Mouse (Mus musculus) lung, adult 2 months (tissue): ENCODE results near the gene Pkig.

Source experiments
- CTCF ChIP-seq: fragments of 200-500 bp; IDR thresholded peaks from 2 replicates; pipeline ENCODE4 v1.5.1; 2011; ENCODE audit warnings: mild to moderate bottlenecking, low read length, control low read depth; ENCODE audit not compliant: insufficient read depth
- POLR2A ChIP-seq: fragments of 200-500 bp; IDR thresholded peaks from 2 replicates; pipeline ENCODE4 v1.6.1; 2011; ENCODE audit warnings: low read depth, mild to moderate bottlenecking, control low read depth, low read length, borderline replicate concordance; ENCODE audit errors: extremely low read depth

DNA sequence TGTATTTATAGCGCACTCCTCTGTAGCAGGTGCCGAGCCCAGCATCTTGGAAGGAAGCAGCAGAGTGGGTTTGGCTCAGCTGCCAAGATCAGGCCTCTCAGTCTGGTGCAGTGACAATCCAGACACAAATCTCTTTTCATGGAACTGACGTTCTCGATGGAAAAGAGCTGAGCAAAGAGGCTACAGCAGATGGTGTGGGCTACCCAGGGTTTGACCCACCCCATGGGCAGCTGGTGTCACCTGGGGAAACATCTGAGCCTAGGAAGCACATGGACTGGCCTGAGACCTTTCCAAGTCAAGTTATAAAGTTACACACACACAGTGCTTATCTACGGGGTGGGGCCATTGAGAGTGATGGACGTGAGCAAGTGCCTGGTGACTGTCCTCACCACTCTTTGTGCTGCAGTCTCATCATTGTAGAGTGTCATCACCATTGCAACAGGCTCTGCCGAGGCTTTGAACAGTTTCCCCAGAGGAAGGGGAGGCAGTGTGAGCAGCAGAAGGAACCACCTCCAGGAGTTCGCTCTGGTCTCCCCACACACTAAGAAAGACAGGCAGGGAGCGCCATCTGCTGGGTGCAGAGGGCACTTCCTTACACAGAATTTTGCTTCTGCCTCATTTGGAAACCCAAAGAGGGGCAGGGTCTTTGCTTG, 60.9 kb downstream of the Pkig start:
- TF ChIP-seq CTCF, result peak; percentile 95
- TF ChIP-seq POLR2A, result no peak
